Mouse (Mus musculus): ENCODE data around the gene Ezr.

GRCm38 (mm10) chr17:6745503-6745902 lies 37.1 kb downstream of the Ezr start:
- no peak for TF ChIP-seq CTCF (IDR thresholded peaks at IDR 0.05; ENCODE audit: insufficient read depth, low read length)
- TF ChIP-seq POLR2A (IDR thresholded peaks at IDR 0.05; ENCODE audit: borderline replicate concordance, extremely low read depth, low read depth, low read length): no peak

Measured in lung, adult 2 months (tissue).